Comparison of ENCODE assay signal across 8 mouse cellular contexts in genomic region chr6:21986660-21987331, GRCm38 (mm10). TPM values are rescaled to one million over a fixed set of nuclear protein-coding genes. Genes with fewer than 3 reads are reported as not detected.
DNase-seq lines count a peak whose midpoint lies in the region; ATAC-seq and TF ChIP-seq lines count a peak whose summit lies in the region.

No protein-coding gene starts in this region.

- peak overlapping the region; percentile 66 for H3ac ChIP-seq in C2C12 (ENCODE audit: control insufficient read depth, insufficient read length, low read depth)

- no peaks in the 10 kb centered on the region for H3K36me3 ChIP-seq in C2C12 (ENCODE audit: control insufficient read depth, insufficient read depth)
- no peaks in the 10 kb centered on the region for H3K36me3 ChIP-seq in intestine, embryonic 16.5 days (ENCODE audit: control insufficient read depth, insufficient read depth, low read length)
- H3K36me3 ChIP-seq in lung, embryonic 14.5 days (ENCODE audit: insufficient read depth): no peaks in the 10 kb centered on the region

- TF ChIP-seq CTCF in C2C12 (IDR thresholded peaks at IDR 0.05; ENCODE audit: control insufficient read depth, insufficient read depth, insufficient read length): no peak
- TF ChIP-seq CTCF in bone marrow macrophage, adult 2 months (IDR thresholded peaks at IDR 0.05; ENCODE audit: low read depth, low read length): no peak
- no peak for TF ChIP-seq CTCF in lung, embryonic 14.5 days (IDR thresholded peaks at IDR 0.05; ENCODE audit: low read depth)

- peak; percentile 45 for ATAC-seq in intestine, embryonic 16.5 days
- ATAC-seq in lung, embryonic 14.5 days (ENCODE audit: insufficient read depth): peak; percentile 27; the same call in 1 of the 2 replicates

- WGBS in intestine, embryonic 16.5 days: 11% methylated on average over 24 of the region's 24 CpGs
- 8% methylated on average over 24 of the region's 24 CpGs for WGBS in lung, embryonic 14.5 days

- no peaks in the 10 kb centered on the region for H3K4me1 ChIP-seq in bone marrow macrophage, adult 2 months (ENCODE audit: control insufficient read depth, insufficient read depth, low read length)
- no peaks in the 10 kb centered on the region for H3K4me1 ChIP-seq in intestine, embryonic 16.5 days (ENCODE audit: control insufficient read depth, insufficient read depth, low read length)
- 0 out of 2 replicates have a peak, but pooled peaks cover 6% of the 10 kb centered on the region for H3K4me1 ChIP-seq in lung, embryonic 14.5 days (ENCODE audit: insufficient read depth)

- H3K79me2 ChIP-seq in C2C12 (ENCODE audit: control insufficient read depth, insufficient read depth): no peaks in the 10 kb centered on the region

- H3K27ac ChIP-seq in bone marrow macrophage, adult 2 months (ENCODE audit: insufficient read depth, low read depth, low read length): no peak overlapping the region
- peak overlapping the region; percentile 65; the same call in 1 of the 2 replicates for H3K27ac ChIP-seq in intestine, embryonic 16.5 days (ENCODE audit: low read length)
- H3K27ac ChIP-seq in lung, embryonic 14.5 days (ENCODE audit: low read depth): peak overlapping the region; percentile 89

- H3K9me3 ChIP-seq in intestine, embryonic 16.5 days (ENCODE audit: control insufficient read depth, low read length): no peaks in the 10 kb centered on the region
- no peaks in the 10 kb centered on the region for H3K9me3 ChIP-seq in lung, embryonic 14.5 days (ENCODE audit: low read depth, low read length)

- DNase-seq in gastrocnemius, postnatal 25 days: peak; percentile 45
- peak; percentile 65 for DNase-seq in lung, embryonic 14.5 days
- DNase-seq in skeletal muscle tissue, adult 2 months (ENCODE audit: low read depth, low spot score): peak; percentile 80
- no peak for DNase-seq in spleen, postnatal 14 days (ENCODE audit: low spot score in 2 of 2)
- no peak for DNase-seq in layer of hippocampus, postnatal 36 days

- H3K9ac ChIP-seq in intestine, embryonic 16.5 days (ENCODE audit: low read depth, low read length): peak overlapping the region; percentile 67
- H3K9ac ChIP-seq in lung, embryonic 14.5 days: peak overlapping the region; percentile 67

- peak overlapping the region; percentile 79 for H3K4me2 ChIP-seq in intestine, embryonic 16.5 days (ENCODE audit: low read depth, low read length)
- peak overlapping the region; percentile 85 for H3K4me2 ChIP-seq in lung, embryonic 14.5 days

- H3K79me3 ChIP-seq in C2C12 (ENCODE audit: low read depth): no peaks in the 10 kb centered on the region

- no peak for TF ChIP-seq POLR2A in bone marrow macrophage, adult 2 months (IDR thresholded peaks at IDR 0.05; ENCODE audit: borderline replicate concordance, low read depth, low read length)

- peak overlapping the region; percentile 36 for H3K4me3 ChIP-seq in C2C12 (ENCODE audit: insufficient read depth, poor library complexity, severe bottlenecking)
- 0 out of 2 replicates have a peak overlapping the region, but pooled peaks have one; percentile 9 for H3K4me3 ChIP-seq in bone marrow macrophage, adult 2 months (ENCODE audit: insufficient read depth, low read length)
- H3K4me3 ChIP-seq in intestine, embryonic 16.5 days (ENCODE audit: low read length): peak overlapping the region; percentile 50
- peak overlapping the region; percentile 54 for H3K4me3 ChIP-seq in lung, embryonic 14.5 days (ENCODE audit: low read depth, low read length)

- no peaks in the 10 kb centered on the region for H3K27me3 ChIP-seq in C2C12 (ENCODE audit: control insufficient read depth, insufficient read depth, insufficient read length)
- no peaks in the 10 kb centered on the region for H3K27me3 ChIP-seq in intestine, embryonic 16.5 days (replicated peaks; ENCODE audit: control insufficient read depth, insufficient read depth, low read length)
- H3K27me3 ChIP-seq in lung, embryonic 14.5 days (ENCODE audit: insufficient read depth, low read length): no peaks in the 10 kb centered on the region

TF ChIP-seq in C2C12, 6 proteins besides CTCF, POLR2A, EP300 and RAD21:
- TF ChIP-seq MAX (IDR thresholded peaks at IDR 0.05): no peak
- TF ChIP-seq USF1 (IDR thresholded peaks at IDR 0.05; ENCODE audit: low read depth): no peak
- TF ChIP-seq MYOG (IDR thresholded peaks at IDR 0.05; ENCODE audit: control insufficient read depth, extremely low read depth, insufficient read length): no peak
- no peak for TF ChIP-seq MYOD1 (IDR thresholded peaks at IDR 0.05; ENCODE audit: control insufficient read depth, insufficient read length, low read depth)
- TF ChIP-seq FOSL1 (IDR thresholded peaks at IDR 0.05; ENCODE audit: insufficient read depth, low read length, poor library complexity, severe bottlenecking): no peak
- TF ChIP-seq CEBPB (IDR thresholded peaks at IDR 0.05; ENCODE audit: low read depth): no peak

RNA-seq across cellular contexts. Expression of gene Cped1, which starts 1.1 kb away (rescaled TPM):
- polyA plus RNA-seq in C2C12 (2012; fragmentation: generic; extraction: Trizol): 1.2 TPM
- polyA plus RNA-seq in bone marrow macrophage, adult 2 months (2012; ENCODE audit: insufficient read depth, insufficient read length, missing spikeins): 0.71 and 0.79 TPM in 2 replicates
- total RNA-seq in gastrocnemius, postnatal 25 days (2021): 10 to 100 TPM; 16.8 to 22.7 TPM
- 16.8 and 17.6 TPM in 2 replicates for polyA plus RNA-seq in intestine, embryonic 16.5 days (2015; fragmentation: Nextera tagmentation; extraction: Ambion mirVana)
- 36.9 and 42.0 TPM in 2 replicates for polyA plus RNA-seq in lung, embryonic 14.5 days (2014; fragmentation: Nextera tagmentation; extraction: Ambion mirVana)
- 1 to 10 TPM; 1.7 to 2.1 TPM for total RNA-seq in layer of hippocampus, postnatal 36 days (2021)

RNA-seq across cellular contexts. Expression of gene Ing3, which starts 37.4 kb away (rescaled TPM):
- polyA plus RNA-seq in C2C12 (2012; fragmentation: generic; extraction: Trizol): 9.5 TPM
- 22.8 and 27.7 TPM in 2 replicates for polyA plus RNA-seq in bone marrow macrophage, adult 2 months (2012; ENCODE audit: insufficient read depth, insufficient read length, missing spikeins)
- total RNA-seq in gastrocnemius, postnatal 25 days (2021): 10 to 100 TPM in 1 of 2 experiments, 1 to 10 TPM in 1; 9.3 to 10.2 TPM
- 40.6 and 41.4 TPM in 2 replicates for polyA plus RNA-seq in intestine, embryonic 16.5 days (2015; fragmentation: Nextera tagmentation; extraction: Ambion mirVana)
- 52.5 and 56.0 TPM in 2 replicates for polyA plus RNA-seq in lung, embryonic 14.5 days (2014; fragmentation: Nextera tagmentation; extraction: Ambion mirVana)
- total RNA-seq in layer of hippocampus, postnatal 36 days (2021): 10 to 100 TPM; 29.3 to 31.8 TPM

Comparison
In these comparisons a context has a peak if more than half of its experiments do, and no peak if none do; other contexts are left out.
1. DNase-seq: peak in gastrocnemius, postnatal 25 days (single experiment), lung, embryonic 14.5 days (single experiment) and skeletal muscle tissue, adult 2 months (single experiment); none in spleen, postnatal 14 days (0 of 2) and layer of hippocampus, postnatal 36 days (0 of 2).
2. Peak in every context shown above with its lines, with median percentiles within 50 percentile points of each other: H3K4me3 ChIP-seq.